Mouse (Mus musculus) embryonic fibroblast, embryonic 13.5 days (primary cell): ENCODE measurements at regions not wholly inside any gene's neighbourhood (a gene's known extent, or its start where the extent isn't known, plus 50 kb on each side); places are given as distances from the start of the nearest gene placed in this dataset.

Experiments used
- CTCF ChIP-seq: IDR thresholded peaks from 2 replicates; pipeline ENCODE4 v1.5.1; 2011; ENCODE audit warnings: mild to moderate bottlenecking, control low read depth, low read length, moderate library complexity, borderline replicate concordance; ENCODE audit not compliant: insufficient read depth
- POLR2A ChIP-seq: IDR thresholded peaks from 2 replicates; pipeline ENCODE4 v1.6.1; 2011; ENCODE audit warnings: low read depth, mild to moderate bottlenecking, control low read depth, low read length, moderate library complexity

DNA sequence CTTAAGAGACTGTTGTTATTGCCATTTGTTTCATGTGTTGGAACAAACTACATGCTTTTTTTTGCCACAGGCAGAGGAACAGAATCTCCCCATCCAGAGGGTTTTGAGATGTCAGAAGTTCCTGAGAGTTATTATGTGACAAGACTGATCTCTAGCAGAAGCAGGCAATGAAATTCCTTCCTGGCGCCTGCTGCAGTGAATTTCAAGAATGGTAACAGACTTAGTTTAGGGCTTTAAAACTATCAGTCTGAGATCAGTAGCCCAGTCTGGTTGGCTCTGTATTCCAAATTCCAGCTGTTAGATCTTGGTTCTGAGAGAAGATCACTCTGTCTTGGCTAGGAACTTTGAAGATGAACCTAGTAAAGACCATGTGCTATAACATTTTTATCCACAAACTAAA lies 749.2 kb upstream of the Marcks start:
- TF ChIP-seq POLR2A (no peak), CTCF (no peak)
